Mouse (Mus musculus) limb, embryonic 14.5 days (tissue): ENCODE results near the gene Tmem87a. TPM values are rescaled to one million over a fixed set of nuclear protein-coding genes. Genes with fewer than 3 reads are reported as not detected.

Experiments used
- ATAC-seq: fragments of 200-750 bp; cut with Nextera tagmentation; 2 replicates; pipeline ENCODE4 v1.8.0; 2017; ENCODE audit warnings: low read depth, moderate number of reproducible peaks, moderate TSS enrichment; ENCODE audit not compliant: low FRiP score
- DNase-seq: peaks from one replicate; pipeline ENCODE4 v3.0.0-alpha.2; 2015; ENCODE audit warnings: low spot score
- H3K27ac ChIP-seq: fragments of 300-500 bp; sonication (generic); replicated peaks from 2 replicates; pipeline ENCODE4 v1.5.1; 2014; ENCODE audit warnings: low read depth, mild to moderate bottlenecking, low read length, moderate library complexity, mixed read lengths
- H3K27me3 ChIP-seq: fragments of 300-500 bp; sonication (generic); 2 replicates; pipeline ENCODE4 v1.6.1; 2014; ENCODE audit warnings: low read length, mixed read lengths; ENCODE audit not compliant: control insufficient read depth, insufficient read depth
- H3K36me3 ChIP-seq: fragments of 300-500 bp; sonication (generic); 2 replicates; pipeline ENCODE4 v1.6.1; 2014; ENCODE audit warnings: mild to moderate bottlenecking, low read length, moderate library complexity, mixed read lengths; ENCODE audit not compliant: control insufficient read depth, insufficient read depth
- H3K4me1 ChIP-seq: fragments of 300-500 bp; sonication (generic); 2 replicates; pipeline ENCODE4 v1.6.1; 2014; ENCODE audit warnings: antibody characterized with exemption, low read length, mixed read lengths; ENCODE audit not compliant: control insufficient read depth, insufficient read depth
- H3K4me2 ChIP-seq: fragments of 300-500 bp; sonication (generic); replicated peaks from 2 replicates; pipeline ENCODE4 v1.6.1; 2014; ENCODE audit warnings: low read depth, mild to moderate bottlenecking, low read length, moderate library complexity; ENCODE audit not compliant: severe bottlenecking
- H3K4me3 ChIP-seq: fragments of 300-500 bp; sonication (generic); replicated peaks from 2 replicates; pipeline ENCODE4 v1.5.1; 2014; ENCODE audit warnings: low read length
- H3K9ac ChIP-seq: fragments of 300-500 bp; sonication (generic); 2 replicates; pipeline ENCODE4 v1.6.1; 2014; ENCODE audit warnings: mild to moderate bottlenecking, low read depth, low read length, moderate library complexity; ENCODE audit not compliant: severe bottlenecking
- H3K9me3 ChIP-seq: fragments of 300-500 bp; sonication (generic); 2 replicates; pipeline ENCODE4 v1.6.1; 2016; ENCODE audit warnings: low read length; ENCODE audit not compliant: control insufficient read depth
- POLR2A ChIP-seq: fragments of 200-500 bp; IDR thresholded peaks from 2 replicates; pipeline ENCODE4 v1.8.0; 2012; ENCODE audit warnings: inconsistent platforms, mild to moderate bottlenecking, moderate library complexity, borderline replicate concordance; ENCODE audit not compliant: insufficient read depth, insufficient read length; ENCODE audit errors: extremely low read depth
- WGBS: fragments of 180-500 bp; shearing (Covaris S2); extraction: QIAGEN DNeasy Blood & Tissue Kit; methylation state at CpG from one replicate; pipeline ENCODE4 v1.1.7; 2014; 5-methylcytosine and 5-hydroxymethylcytosine counted together
- polyA plus RNA-seq, 2 experiments: library from polyadenylated mRNA; depleted of rRNA in 1 of 2; stranded (reverse) in 1 of 2; unstranded in 1 of 2; fragments of >200 nt; fragmentation: Nextera tagmentation in 1 of 2; extraction: Ambion mirVana in 1 of 2; gene quantifications; 2 replicates each; pipeline versions ENCODE4 v1.2.1 to v1.2.3; 2012 to 2014

The Tmem87a gene
- polyA plus RNA-seq, 2 experiments: 12.6 to 26.3 TPM

DNA sequence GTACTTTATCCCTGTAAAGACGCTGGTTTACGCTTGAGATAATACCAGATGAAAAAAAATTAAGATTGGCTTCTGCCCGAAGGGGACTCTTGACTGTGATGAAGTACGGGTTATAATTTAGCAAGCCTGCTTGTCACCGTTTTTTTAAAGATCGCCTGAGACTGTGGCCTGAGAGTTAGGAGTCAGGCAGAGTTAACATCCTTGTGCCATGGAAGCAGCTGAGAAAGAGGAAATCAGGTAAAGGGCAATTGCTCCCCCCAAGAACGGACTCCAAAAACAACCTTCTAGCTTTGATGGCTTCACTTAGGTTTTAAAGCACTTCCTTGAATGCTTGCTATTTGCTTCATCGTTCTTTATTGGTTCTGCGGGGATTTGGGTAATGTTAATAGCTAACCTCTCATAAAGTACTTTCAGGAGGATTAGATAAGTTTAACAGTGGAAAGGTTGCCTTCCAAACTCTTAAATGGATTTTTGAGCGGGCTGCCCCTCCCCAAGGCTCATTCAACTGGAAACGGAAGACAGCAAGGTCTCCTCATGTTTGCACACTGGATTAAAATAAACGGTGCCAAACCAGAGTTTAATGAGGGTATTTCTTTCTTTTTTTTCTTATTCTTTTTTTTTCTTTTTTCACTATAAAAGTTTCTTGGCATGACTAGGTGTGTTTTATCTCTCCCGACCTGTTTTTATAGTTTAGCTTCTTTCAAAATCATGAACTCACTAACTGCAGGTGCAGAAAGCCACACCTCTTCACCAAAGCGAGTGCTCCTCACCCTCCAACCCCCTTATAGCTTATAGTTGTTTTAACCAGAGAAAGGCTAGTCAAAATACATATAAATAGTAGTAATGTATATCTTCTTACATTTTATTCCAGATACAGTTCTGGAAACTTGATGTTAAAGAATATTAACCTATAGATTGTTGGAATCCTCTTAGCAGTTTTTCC, 1.2 kb upstream of the Tmem87a start:
- Histone ChIP-seq H3K9me3 (0 out of 2 replicates have a peak, but pooled peaks cover 3% of the 10 kb centered on the region), H3K27ac (peak overlapping the region; percentile 94), H3K4me3 (peak overlapping the region; percentile 80), H3K36me3 (peaks cover 3% of the 10 kb centered on the region; the same call in 1 of the 2 replicates), H3K9ac (peak overlapping the region; percentile 78), H3K4me1 (peaks cover 17% of the 10 kb centered on the region), H3K27me3 (no peaks in the 10 kb centered on the region), H3K4me2 (peak overlapping the region; percentile 76)
- no peak for TF ChIP-seq POLR2A
- 20% methylated on average over 14 of the region's 14 CpGs for WGBS
- DNase-seq: no peak
- ATAC-seq: no peak

DNA sequence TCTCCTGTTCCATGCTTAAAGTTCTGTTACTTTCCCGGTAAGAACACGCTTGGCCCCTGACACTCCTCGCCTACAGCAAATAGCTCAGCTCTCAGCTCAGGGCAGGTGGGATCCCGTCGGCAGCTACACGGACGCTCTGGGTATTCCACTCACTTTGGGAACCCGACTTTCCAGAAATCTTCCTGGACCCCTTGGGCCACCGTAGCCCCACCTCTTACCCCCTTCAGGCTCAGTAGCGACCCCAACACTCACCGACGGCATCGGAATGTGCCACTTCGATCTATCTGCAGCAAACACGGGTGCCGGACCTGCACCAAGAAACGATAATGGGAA, 294 bp downstream of the Tmem87a start, which contains the start of gene Ganc:
TSS of gene Ganc (plus strand) at position 244 of the 333 bp plus-strand sequence.
- Histone ChIP-seq H3K4me3 (peak within 1 kb of the TSS; percentile 80), H3K27ac (peak within 1 kb of the TSS; percentile 94), H3K27me3 (no peaks in the 10 kb centered on the region), H3K36me3 (peaks cover 3% of the 10 kb centered on the region; the same call in 1 of the 2 replicates), H3K4me2 (peak within 1 kb of the TSS; percentile 76), H3K4me1 (peaks cover 17% of the 10 kb centered on the region), H3K9ac (peak within 1 kb of the TSS; percentile 78), H3K9me3 (0 out of 2 replicates have a peak, but pooled peaks cover 3% of the 10 kb centered on the region)
- DNase-seq: no peak
- ATAC-seq: peak; percentile 86
- TF ChIP-seq POLR2A: no peak
- under 1% methylated on average over 17 of the region's 17 CpGs for WGBS

DNA sequence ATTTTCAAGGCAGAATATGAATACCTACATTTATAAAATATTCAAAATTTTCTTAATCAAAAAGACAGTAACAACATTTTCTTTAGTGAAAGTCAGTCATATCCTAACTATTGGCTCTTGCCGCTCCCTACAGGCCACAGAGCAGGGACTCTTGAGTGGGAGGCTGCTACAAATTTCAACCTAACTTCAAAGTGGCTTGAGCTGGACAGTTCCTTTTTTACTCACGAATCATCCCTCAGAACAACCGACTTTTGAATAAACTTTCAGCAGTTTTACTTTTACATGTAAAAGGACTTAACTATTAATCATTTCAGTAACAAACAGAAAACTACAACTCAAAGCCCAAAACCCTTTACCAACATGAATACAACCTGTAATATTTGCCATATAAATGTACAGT, 1.1 kb downstream of the Tmem87a start:
- Histone ChIP-seq H3K4me1 (peaks cover 17% of the 10 kb centered on the region), H3K27ac (no peak overlapping the region), H3K9ac (peak overlapping the region; percentile 78), H3K4me2 (peak overlapping the region; percentile 62), H3K9me3 (0 out of 2 replicates have a peak, but pooled peaks cover 3% of the 10 kb centered on the region), H3K36me3 (peaks cover 9% of the 10 kb centered on the region), H3K27me3 (no peaks in the 10 kb centered on the region), H3K4me3 (peak overlapping the region; percentile 80)
- no peak for ATAC-seq
- 39% methylated on average over 3 of the region's 3 CpGs for WGBS
- no peak for TF ChIP-seq POLR2A
- no peak for DNase-seq

DNA sequence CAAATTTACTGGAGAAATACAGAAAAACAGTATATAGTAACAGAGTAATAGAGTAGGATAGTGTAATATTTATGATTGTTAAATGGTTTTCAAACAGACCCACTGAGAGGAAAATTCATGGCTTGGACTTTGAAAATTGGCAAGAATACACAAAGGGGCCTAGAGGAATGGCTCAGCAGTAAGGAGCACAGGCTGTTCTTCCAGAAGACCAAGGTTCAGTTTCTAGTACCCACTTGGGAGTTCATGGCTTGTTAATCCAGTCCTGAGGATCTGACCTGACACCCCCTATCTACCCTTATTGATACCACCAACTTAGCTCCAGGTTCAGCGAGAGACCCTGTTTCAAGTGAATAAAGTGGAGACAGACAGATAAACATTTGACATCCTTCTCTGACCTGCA, 6.0 kb downstream of the Tmem87a start:
- H3K4me1 ChIP-seq: peaks cover 7% of the 10 kb centered on the region
- no peak overlapping the region for H3K4me2 ChIP-seq
- DNase-seq: no peak
- no peak overlapping the region for H3K27ac ChIP-seq
- H3K4me3 ChIP-seq: no peak overlapping the region
- peaks cover 47% of the 10 kb centered on the region for H3K36me3 ChIP-seq
- WGBS: 90% methylated on average over 1 of the region's 1 CpGs
- no peaks in the 10 kb centered on the region for H3K9me3 ChIP-seq
- H3K27me3 ChIP-seq: no peaks in the 10 kb centered on the region
- no peak overlapping the region for H3K9ac ChIP-seq
- no peak for TF ChIP-seq POLR2A
- ATAC-seq: no peak

DNA sequence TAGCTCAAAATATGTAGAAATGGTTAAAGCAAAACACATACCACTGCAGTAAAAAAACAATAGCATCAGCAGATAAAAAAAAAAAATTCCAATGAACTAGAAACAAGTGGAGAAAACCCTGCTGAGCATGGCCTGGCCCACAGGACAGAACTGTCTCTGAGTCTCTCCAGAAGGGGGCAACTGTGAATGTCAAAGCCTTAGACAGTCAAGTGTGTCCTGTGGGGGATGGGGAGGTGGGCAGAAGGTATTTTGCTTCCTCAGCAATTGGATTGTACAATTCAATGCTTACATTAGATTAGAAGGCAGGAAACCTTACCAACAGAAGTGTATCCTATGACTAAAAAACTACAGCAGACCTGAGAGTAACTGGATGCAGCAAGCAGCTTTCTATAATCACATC, 11.5 kb downstream of the Tmem87a start:
- Histone ChIP-seq H3K36me3 (peaks cover 71% of the 10 kb centered on the region), H3K9me3 (no peaks in the 10 kb centered on the region), H3K4me2 (no peak overlapping the region), H3K9ac (no peak overlapping the region), H3K27ac (no peak overlapping the region), H3K4me3 (no peak overlapping the region), H3K27me3 (no peaks in the 10 kb centered on the region), H3K4me1 (no peaks in the 10 kb centered on the region)
- DNase-seq (no peak), ATAC-seq (no peak)
- TF ChIP-seq POLR2A: no peak
